Mouse (Mus musculus): Measurements from ENCODE around the gene Rtp1. TPM values are rescaled to one million over a fixed set of nuclear protein-coding genes. Genes with fewer than 3 reads are reported as not detected.

Gene Rtp1
- polyA plus RNA-seq, 1 experiment from 2014 or later, result 0.10 TPM

Other genes starting within 250 kb of the Rtp1 start
- gene St6gal1, start 204.4 kb upstream of the Rtp1 start, polyA plus RNA-seq (2014; fragmentation: Nextera tagmentation; extraction: Ambion mirVana), result 46.0 and 56.0 TPM in 2 replicates
- gene Rtp4, start 91.2 kb downstream of the Rtp1 start, polyA plus RNA-seq (2014; fragmentation: Nextera tagmentation; extraction: Ambion mirVana), result 3.1 and 4.0 TPM in 2 replicates
- 44.6 and 47.4 TPM in 2 replicates for gene Masp1, start 91.7 kb downstream of the Rtp1 start, polyA plus RNA-seq (2014; fragmentation: Nextera tagmentation; extraction: Ambion mirVana)